Mouse (Mus musculus) ES-E14 (cell line): ENCODE data around the gene Mars. TPM values are rescaled to one million over a fixed set of nuclear protein-coding genes. Genes with fewer than 3 reads are reported as not detected.

Experiments
- DNase-seq: peaks from one replicate; pipeline ENCODE4 v3.0.0-alpha.2; 2013; ENCODE audit warnings: low read depth, low spot score
- H3K27ac ChIP-seq: 2 replicates; pipeline ENCODE4 v1.5.1; 2012; ENCODE audit warnings: low read depth, mild to moderate bottlenecking, low read length, moderate library complexity, mixed read lengths; ENCODE audit not compliant: poor library complexity, insufficient read depth, severe bottlenecking
- H3K36me3 ChIP-seq: 2 replicates; pipeline ENCODE4 v1.6.1; 2012; ENCODE audit warnings: mild to moderate bottlenecking, low read length, moderate library complexity, mixed read lengths; ENCODE audit not compliant: control insufficient read depth, poor library complexity, insufficient read depth, severe bottlenecking
- H3K4me1 ChIP-seq, 2 experiments: fragments of 150-350 bp in 1 of 2; sonication (generic) in 1 of 2; 2 replicates each; pipeline ENCODE4 v1.6.1; 2012; ENCODE audit warnings: low read length in 2 of 2, mild to moderate bottlenecking in 1 of 2, mixed read lengths in 1 of 2; ENCODE audit not compliant: control insufficient read depth in 2 of 2, insufficient read depth in 2 of 2, poor library complexity in 1 of 2
- H3K4me3 ChIP-seq, 2 experiments: fragments of 150-350 bp in 1 of 2; sonication (generic) in 1 of 2; 2 replicates each; pipeline ENCODE4 v1.5.1; 2012; ENCODE audit warnings: low read length in 2 of 2, low read depth in 1 of 2, mild to moderate bottlenecking in 1 of 2, mixed read lengths in 1 of 2; ENCODE audit not compliant: insufficient read depth in 1 of 2, poor library complexity in 1 of 2, severe bottlenecking in 1 of 2
- H3K9ac ChIP-seq: 2 replicates; pipeline ENCODE4 v1.6.1; 2012; ENCODE audit warnings: low read depth, mild to moderate bottlenecking, low read length, mixed read lengths; ENCODE audit not compliant: poor library complexity, insufficient read depth, severe bottlenecking
- H3K9me3 ChIP-seq: fragments of 150-350 bp; sonication (generic); 2 replicates; pipeline ENCODE4 v1.6.1; 2012; ENCODE audit warnings: low read depth, mild to moderate bottlenecking, low read length; ENCODE audit not compliant: control insufficient read depth, insufficient read depth
- CHD2 ChIP-seq: IDR thresholded peaks from 2 replicates; pipeline ENCODE4 v1.6.1; 2014; ENCODE audit warnings: mild to moderate bottlenecking, low read depth, low read length, inconsistent platforms
- HCFC1 ChIP-seq: IDR thresholded peaks from 2 replicates; pipeline ENCODE4 v1.6.1; 2012; ENCODE audit warnings: low read length, inconsistent platforms, borderline replicate concordance; ENCODE audit not compliant: insufficient read depth
- MAFK ChIP-seq: IDR thresholded peaks from 2 replicates; pipeline ENCODE4 v1.6.1; 2014; ENCODE audit warnings: mild to moderate bottlenecking, low read depth, low read length, inconsistent platforms; ENCODE audit not compliant: insufficient read depth
- ZC3H11A ChIP-seq: IDR thresholded peaks from 2 replicates; pipeline ENCODE4 v1.6.1; 2012; ENCODE audit warnings: low read depth, mild to moderate bottlenecking, inconsistent platforms, low read length, borderline replicate concordance
- ZNF384 ChIP-seq: IDR thresholded peaks from 2 replicates; pipeline ENCODE4 v1.6.1; 2012; ENCODE audit warnings: low read depth, low read length, inconsistent platforms
- in situ Hi-C, 2 experiments: fragments of 600-800 bp; cut with MboI; formaldehyde crosslinking; loops; one replicate each; pipeline ENCODE4 v1.15.1; 2025; ENCODE audit warnings: low sequenced_read_pairs in 2 of 2, inconsistent platforms in 1 of 2; ENCODE audit not compliant: unreplicated experiment in 2 of 2
- total RNA-seq: library from RNA; depleted of rRNA; stranded (reverse); fragments of 300-350 nt; gene quantifications from 2 replicates; pipeline ENCODE4 v1.2.3, GENCODE M21; 2012; rRNA removed

The Mars gene
- total RNA-seq: 206 and 377 TPM in 2 replicates

DNA sequence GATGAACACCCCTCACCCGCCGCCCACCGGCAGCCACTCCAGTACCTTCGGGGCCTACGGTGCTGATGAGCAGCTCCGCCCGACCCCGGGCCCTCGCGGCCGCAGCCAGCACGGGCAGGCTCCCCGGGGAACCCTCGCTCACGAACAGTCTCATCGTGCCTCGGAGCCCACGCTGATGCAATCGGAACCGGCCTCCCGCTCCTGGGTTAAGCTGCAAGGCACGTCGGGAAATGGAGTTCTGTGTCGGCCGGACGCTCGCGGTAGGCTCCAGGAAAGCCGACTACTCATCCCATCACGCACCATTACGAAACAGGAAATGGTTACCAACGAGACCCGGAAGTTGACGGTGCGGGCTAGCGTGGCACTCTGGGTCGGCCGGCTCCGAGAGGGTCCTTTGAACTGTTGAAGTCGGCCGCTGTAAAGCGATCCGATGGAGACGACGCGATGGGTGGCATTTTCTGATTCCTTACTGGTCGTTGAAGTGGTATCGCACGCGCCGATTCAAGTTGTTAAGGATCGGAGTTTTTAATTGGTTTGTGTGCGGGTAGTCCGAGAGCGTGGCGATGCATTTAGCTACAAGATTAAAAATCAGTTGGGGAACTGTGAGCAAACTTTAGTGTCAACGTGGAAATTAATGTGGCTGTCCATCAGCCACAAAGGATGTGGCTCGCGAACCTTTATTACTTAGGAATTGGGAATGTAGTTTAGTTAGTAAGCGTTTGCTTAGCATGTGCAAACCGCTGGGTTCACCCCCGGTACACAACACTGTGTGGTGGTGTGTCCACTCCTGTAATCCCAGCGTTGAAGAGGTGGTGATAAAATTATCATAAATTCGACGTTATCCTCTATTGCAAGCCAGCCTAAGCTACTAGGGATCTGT lies at the start of gene Mars:
Mars (minus strand) TSS at position 311 of the 880 bp plus-strand sequence.
- TF ChIP-seq MAFK: no peak
- TF ChIP-seq CHD2: no peak
- TF ChIP-seq ZNF384: no peak
- TF ChIP-seq ZC3H11A: no peak
- TF ChIP-seq HCFC1: peak; percentile 94
- DNase-seq: peak; percentile 90
- Histone ChIP-seq H3K9ac (peak within 1 kb of the TSS; percentile 96), H3K27ac (peak within 1 kb of the TSS; percentile 68), H3K4me1 (peaks cover 2 to 4% of the 10 kb centered on the region in 2 experiments), H3K36me3 (peaks cover 24% of the 10 kb centered on the region), H3K4me3 (peak within 1 kb of the TSS; percentile 87 to 91), H3K9me3 (no peaks in the 10 kb centered on the region)
- in situ Hi-C loops: no loop called here

DNA sequence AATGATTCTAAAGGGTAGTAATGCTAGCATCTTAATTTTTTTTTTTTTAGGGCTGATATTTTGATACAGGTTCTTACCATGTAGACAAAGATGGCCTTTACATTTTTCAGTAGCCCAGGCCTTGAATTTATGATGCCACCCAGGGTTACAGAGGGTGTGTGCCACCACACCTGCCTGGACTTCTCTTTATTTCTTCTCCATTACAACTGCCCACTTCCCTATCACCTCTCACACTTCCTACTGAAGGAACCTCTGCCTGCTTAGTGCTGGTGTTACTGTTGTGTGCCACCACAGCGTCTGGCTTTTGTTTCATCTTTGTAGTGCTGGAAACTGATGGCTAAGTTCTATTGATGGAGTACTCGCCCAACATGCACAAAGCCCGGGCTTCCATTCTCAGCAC lies 49.1 kb upstream of the Mars start:
- no peak overlapping the region for H3K9ac ChIP-seq
- no peak overlapping the region for H3K4me3 ChIP-seq
- H3K4me1 ChIP-seq: no peaks in the 10 kb centered on the region
- in situ Hi-C loops: no loop called here
- DNase-seq: no peak
- no peaks in the 10 kb centered on the region for H3K36me3 ChIP-seq
- TF ChIP-seq MAFK (no peak), CHD2 (no peak), ZNF384 (no peak), ZC3H11A (no peak), HCFC1 (no peak)
- H3K27ac ChIP-seq: no peak overlapping the region
- no peaks in the 10 kb centered on the region for H3K9me3 ChIP-seq

DNA sequence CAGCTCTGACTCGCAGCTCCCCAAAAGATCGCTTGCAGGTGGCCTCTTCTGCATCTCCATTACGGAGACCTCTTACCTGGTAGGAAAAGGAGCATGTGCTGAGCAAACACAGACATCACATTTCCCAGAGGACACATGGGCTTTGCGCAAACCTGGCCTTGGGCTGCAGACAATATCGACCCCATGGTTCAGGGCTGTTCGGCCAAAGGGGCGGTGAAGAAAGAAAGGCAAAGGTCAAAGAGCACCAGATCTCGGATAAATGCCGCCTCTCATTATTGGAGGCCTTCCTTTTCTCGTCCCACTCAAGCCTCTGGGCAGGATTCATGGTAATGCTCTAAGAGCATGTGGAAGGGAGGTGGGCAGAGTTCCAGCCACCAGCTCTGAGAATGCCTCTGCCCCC lies 43.8 kb upstream of the Mars start:
- Histone ChIP-seq H3K36me3 (no peaks in the 10 kb centered on the region), H3K27ac (no peak overlapping the region), H3K9me3 (no peaks in the 10 kb centered on the region), H3K4me3 (no peak overlapping the region), H3K9ac (no peak overlapping the region), H3K4me1 (peaks cover 3 to 9% of the 10 kb centered on the region in 2 experiments; a peak in 2 of 4 replicates)
- DNase-seq: no peak
- no peak for TF ChIP-seq ZC3H11A
- no peak for TF ChIP-seq ZNF384
- no peak for TF ChIP-seq HCFC1
- TF ChIP-seq CHD2: no peak
- TF ChIP-seq MAFK: no peak
- in situ Hi-C loops: no loop called here

- no peaks in the 10 kb centered on the region for H3K9me3 ChIP-seq
- peaks cover 3 to 12% of the 10 kb centered on the region in 2 experiments; a peak in 2 of 4 replicates for H3K4me1 ChIP-seq
- no peak within 1 kb of the TSS for H3K9ac ChIP-seq
- no peak within 1 kb of the TSS for H3K4me3 ChIP-seq
- no peak for TF ChIP-seq MAFK
- TF ChIP-seq HCFC1: no peak
- TF ChIP-seq ZNF384: no peak
- no peak for TF ChIP-seq CHD2
- TF ChIP-seq ZC3H11A: no peak
- no peak within 1 kb of the TSS for H3K27ac ChIP-seq
- DNase-seq: no peak
- in situ Hi-C loops: no loop called here
- H3K36me3 ChIP-seq: no peaks in the 10 kb centered on the region
These were observed 42.6 kb upstream of the Mars start, which contains the start of gene Inhbe for GRCm38 (mm10) chr10:127353909-127354895. TSS of gene Inhbe (minus strand) at chr10:127354411.
